In the genomic region with DNA sequence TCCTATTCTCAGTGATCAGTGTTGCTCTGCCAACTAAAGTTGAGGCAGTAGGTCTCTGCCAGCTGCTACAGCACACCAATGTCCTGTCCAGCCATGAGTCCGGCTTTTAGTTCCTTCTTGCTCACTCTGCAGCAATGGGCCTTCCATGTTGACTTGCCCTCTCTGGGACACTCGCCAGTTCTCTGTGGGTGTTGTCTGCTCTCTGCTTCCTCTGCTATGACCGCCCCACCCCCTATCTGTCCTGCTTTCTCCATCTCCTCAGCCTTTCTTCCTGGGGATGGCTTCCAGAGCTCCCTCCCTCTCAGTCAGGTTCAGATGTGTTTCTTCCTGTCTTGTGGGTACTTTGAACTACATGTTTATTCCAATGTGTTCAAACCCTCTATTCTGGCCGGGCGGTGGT, we compare ENCODE assay signal across 8 mouse cellular contexts. TPM values are rescaled to one million over a fixed set of nuclear protein-coding genes. Genes with fewer than 3 reads are reported as not detected.
A peak's percentile ranks its signal among the peaks of the same experiment; 100 is the strongest.
DNase-seq lines count a peak whose midpoint lies in the region; ATAC-seq and TF ChIP-seq lines count a peak whose summit lies in the region.

No protein-coding gene starts in this region.

- 77% methylated on average over 5 of the region's 5 CpGs for WGBS in kidney, adult 2 months
- WGBS in kidney, embryonic 15.5 days = 83% methylated on average over 5 of the region's 5 CpGs
- 90% methylated on average over 5 of the region's 5 CpGs for WGBS in intestine, postnatal 0 days

- no peak overlapping the region for H3K4me3 ChIP-seq in kidney, adult 2 months (ENCODE audit: insufficient read depth, low read depth, low read length)
- H3K4me3 ChIP-seq in kidney, embryonic 15.5 days (replicated peaks) = no peak overlapping the region
- no peak overlapping the region for H3K4me3 ChIP-seq in intestine, postnatal 0 days (ENCODE audit: low read depth, low read length)

- H3K4me1 ChIP-seq in kidney, adult 2 months (ENCODE audit: control insufficient read depth, insufficient read depth, low read length) = peaks cover 3% of the 10 kb centered on the region; the same call in 1 of the 2 replicates
- peaks cover 17% of the 10 kb centered on the region; the same call in 1 of the 2 replicates for H3K4me1 ChIP-seq in kidney, embryonic 15.5 days
- no peaks in the 10 kb centered on the region; the same call in 1 of the 2 replicates for H3K4me1 ChIP-seq in intestine, postnatal 0 days (replicated peaks; ENCODE audit: control insufficient read depth, insufficient read depth, low read length)

- H3K36me3 ChIP-seq in kidney, adult 2 months (ENCODE audit: control insufficient read depth, insufficient read depth, low read length) = no peaks in the 10 kb centered on the region
- peaks cover under 1% of the 10 kb centered on the region; the same call in 1 of the 2 replicates for H3K36me3 ChIP-seq in kidney, embryonic 15.5 days
- H3K36me3 ChIP-seq in intestine, postnatal 0 days (ENCODE audit: control insufficient read depth, insufficient read depth) = 0 out of 2 replicates have a peak, but pooled peaks cover under 1% of the 10 kb centered on the region

- H3K27me3 ChIP-seq in kidney, adult 2 months (replicated peaks; ENCODE audit: control insufficient read depth, insufficient read depth, low read length) = no peaks in the 10 kb centered on the region
- no peaks in the 10 kb centered on the region for H3K27me3 ChIP-seq in kidney, embryonic 15.5 days
- no peaks in the 10 kb centered on the region for H3K27me3 ChIP-seq in intestine, postnatal 0 days (replicated peaks; ENCODE audit: control insufficient read depth, insufficient read depth, low read length)

- TF ChIP-seq CTCF in kidney, adult 2 months (conservative IDR thresholded peaks at IDR 0.05; ENCODE audit: insufficient read depth, insufficient read length, low read depth, low read length) = no peak
- TF ChIP-seq CTCF in intestine, postnatal 0 days (IDR thresholded peaks at IDR 0.05; ENCODE audit: low read depth) = no peak

- H3K4me2 ChIP-seq in kidney, embryonic 15.5 days = no peak overlapping the region
- no peak overlapping the region for H3K4me2 ChIP-seq in intestine, postnatal 0 days (replicated peaks; ENCODE audit: low read depth)

- DNase-seq in kidney, adult 2 months = peak; percentile 88
- peak; percentile 65 for DNase-seq in adrenal gland, adult 2 months
- peak; percentile 70 for DNase-seq in gastrocnemius, postnatal 25 days
- DNase-seq in lung, adult 18-20 months = peak; percentile 87 to 91
- no peak for DNase-seq in yolk sac, embryonic 10.5 days (ENCODE audit: low spot score)
- no peak for DNase-seq in embryo, embryonic 9.5 days (ENCODE audit: extremely low spot score)

- no peak overlapping the region for H3K27ac ChIP-seq in kidney, adult 2 months (ENCODE audit: insufficient read depth, low read depth, low read length)
- H3K27ac ChIP-seq in kidney, embryonic 15.5 days = no peak overlapping the region
- H3K27ac ChIP-seq in intestine, postnatal 0 days (ENCODE audit: low read depth, low read length) = no peak overlapping the region

- no peaks in the 10 kb centered on the region for H3K9me3 ChIP-seq in kidney, embryonic 15.5 days (replicated peaks)
- H3K9me3 ChIP-seq in intestine, postnatal 0 days (ENCODE audit: control insufficient read depth) = no peaks in the 10 kb centered on the region

- no peak overlapping the region for H3K9ac ChIP-seq in kidney, embryonic 15.5 days
- H3K9ac ChIP-seq in intestine, postnatal 0 days (ENCODE audit: low read depth, low read length) = no peak overlapping the region

- ATAC-seq in kidney, embryonic 15.5 days (replicated peaks; ENCODE audit: low FRiP score) = no peak
- no peak for ATAC-seq in intestine, postnatal 0 days

- TF ChIP-seq POLR2A in kidney, adult 2 months (IDR thresholded peaks at IDR 0.05; ENCODE audit: low read depth, low read length) = no peak

RNA-seq across cellular contexts. Expression of a gene that starts 1.7 kb away (rescaled TPM):
- polyA plus RNA-seq in kidney, adult 2 months (2012; rRNA removed) = 10.8 and 13.8 TPM in 2 replicates
- 73.0 and 82.4 TPM in 2 replicates for polyA plus RNA-seq in kidney, embryonic 15.5 days (2015; fragmentation: Nextera tagmentation; extraction: Ambion mirVana)
- total RNA-seq in adrenal gland, adult 2 months (2021) = 10 to 100 TPM; 38.4 to 42.5 TPM
- 13.7 and 16.0 TPM in 2 replicates for polyA plus RNA-seq in adrenal gland, adult 2 months (2012; rRNA removed)
- 10 to 100 TPM; 16.9 to 21.1 TPM for total RNA-seq in gastrocnemius, postnatal 25 days (2021)
- 67.4 and 81.3 TPM in 2 replicates for polyA plus RNA-seq in intestine, postnatal 0 days (2015; fragmentation: Nextera tagmentation; extraction: Ambion mirVana)

RNA-seq across cellular contexts. Expression of a gene that starts 36.6 kb away (rescaled TPM):
- polyA plus RNA-seq in kidney, adult 2 months (2012; rRNA removed) = 9.8 and 12.7 TPM in 2 replicates
- 339 and 351 TPM in 2 replicates for polyA plus RNA-seq in kidney, embryonic 15.5 days (2015; fragmentation: Nextera tagmentation; extraction: Ambion mirVana)
- 100 to 1,000 TPM; 103 to 121 TPM for total RNA-seq in adrenal gland, adult 2 months (2021)
- 56.8 and 73.6 TPM in 2 replicates for polyA plus RNA-seq in adrenal gland, adult 2 months (2012; rRNA removed)
- total RNA-seq in gastrocnemius, postnatal 25 days (2021) = 10 to 100 TPM; 54.1 to 59.9 TPM
- polyA plus RNA-seq in intestine, postnatal 0 days (2015; fragmentation: Nextera tagmentation; extraction: Ambion mirVana) = 98.5 and 105 TPM in 2 replicates

RNA-seq across cellular contexts. Expression of a gene that starts 48.6 kb away (rescaled TPM):
- polyA plus RNA-seq in kidney, adult 2 months (2012; rRNA removed) = 2.3 and 2.6 TPM in 2 replicates
- polyA plus RNA-seq in kidney, embryonic 15.5 days (2015; fragmentation: Nextera tagmentation; extraction: Ambion mirVana) = 1.8 and 2.7 TPM in 2 replicates
- 1 to 10 TPM; 4.9 to 5.8 TPM for total RNA-seq in adrenal gland, adult 2 months (2021)
- 16.0 and 21.3 TPM in 2 replicates for polyA plus RNA-seq in adrenal gland, adult 2 months (2012; rRNA removed)
- total RNA-seq in gastrocnemius, postnatal 25 days (2021) = 1 to 10 TPM in 1 of 2 experiments, under 1 TPM in 1; 0.46 to 1.4 TPM
- polyA plus RNA-seq in intestine, postnatal 0 days (2015; fragmentation: Nextera tagmentation; extraction: Ambion mirVana) = 14.1 and 15.7 TPM in 2 replicates

Comparison
In these comparisons a context has a peak if more than half of its experiments do, and no peak if none do; other contexts are left out.
1. DNase-seq: peak in kidney, adult 2 months (single experiment), adrenal gland, adult 2 months (single experiment), gastrocnemius, postnatal 25 days (single experiment) and lung, adult 18-20 months (2 of 2); none in yolk sac, embryonic 10.5 days (single experiment) and embryo, embryonic 9.5 days (single experiment).